Mouse (Mus musculus) forebrain, embryonic 10.5 days (tissue): ENCODE measurements around the gene Gm21292. TPM values are rescaled to one million over a fixed set of nuclear protein-coding genes. Genes with fewer than 3 reads are reported as not detected.
"Not testable (repeated sequence)": the region's sequence is repeated elsewhere in the genome, so short reads cannot be mapped to it uniquely, and the experiment has no call there.

Experiments used
- DNase-seq: peaks from one replicate; pipeline ENCODE4 v3.0.0-alpha.2; 2017; ENCODE audit warnings: low spot score; ENCODE audit errors: extremely low spot score
- H3K27ac ChIP-seq: fragments of 300-500 bp; sonication (generic); 2 replicates; pipeline ENCODE4 v1.5.1; 2016; ENCODE audit warnings: mild to moderate bottlenecking
- H3K27me3 ChIP-seq: fragments of 300-500 bp; sonication (generic); 2 replicates; pipeline ENCODE4 v1.6.1; 2016; ENCODE audit warnings: mild to moderate bottlenecking; ENCODE audit not compliant: poor library complexity, severe bottlenecking
- H3K36me3 ChIP-seq: fragments of 300-500 bp; sonication (generic); replicated peaks from 2 replicates; pipeline ENCODE4 v1.6.1; 2016; ENCODE audit warnings: mild to moderate bottlenecking, moderate library complexity
- H3K4me1 ChIP-seq: fragments of 300-500 bp; sonication (generic); 2 replicates; pipeline ENCODE4 v1.6.1; 2016
- H3K4me3 ChIP-seq: fragments of 300-500 bp; sonication (generic); 2 replicates; pipeline ENCODE4 v1.5.1; 2016; ENCODE audit warnings: mild to moderate bottlenecking, moderate library complexity
- H3K9me3 ChIP-seq: fragments of 300-500 bp; sonication (generic); 2 replicates; pipeline ENCODE4 v1.6.1; 2016; ENCODE audit warnings: mild to moderate bottlenecking, moderate library complexity
- WGBS: fragments of 180-500 bp; shearing (Covaris S2); methylation state at CpG from one replicate; pipeline ENCODE4 v1.1.7; 2016; 5-methylcytosine and 5-hydroxymethylcytosine counted together
- polyA plus RNA-seq: library from polyadenylated mRNA; unstranded; fragments of >200 nt; fragmentation: Nextera tagmentation; extraction: Ambion mirVana; gene quantifications from 2 replicates; pipeline ENCODE4 v1.2.1, GENCODE M21; 2016

Gm21292 gene
- not detected in 2 replicates for polyA plus RNA-seq

- not testable (repeated sequence) for H3K4me3 ChIP-seq, H3K27ac ChIP-seq, H3K4me1 ChIP-seq, H3K36me3 ChIP-seq, DNase-seq, H3K27me3 ChIP-seq, H3K9me3 ChIP-seq
- WGBS = 52% methylated on average over 2 of the region's 2 CpGs
Measured at GRCm38 (mm10) chrY:9133824-9134223, at the start of gene Gm21292. Gene Gm21292, minus strand, starts transcription at chrY:9133924.

Other genes starting within 250 kb of the Gm21292 start
- not detected in 2 replicates for gene Gm21721, start 68.3 kb upstream of the Gm21292 start, polyA plus RNA-seq
- gene Gm21812, start 213.3 kb upstream of the Gm21292 start, polyA plus RNA-seq = not detected in 2 replicates